Mouse (Mus musculus) heart, embryonic 16.5 days (tissue): ENCODE measurements at regions not wholly inside any gene's neighbourhood (a gene's known extent, or its start where the extent isn't known, plus 50 kb on each side); places are given as distances from the start of the nearest gene placed in this dataset.

ENCODE experiments used
- ATAC-seq: fragments of 200-750 bp; cut with Nextera tagmentation; replicated peaks from 2 replicates; pipeline ENCODE4 v1.8.0; 2017; ENCODE audit warnings: moderate number of reproducible peaks; ENCODE audit not compliant: insufficient read depth, low FRiP score; ENCODE audit errors: extremely low read depth
- H3K27ac ChIP-seq: fragments of 300-500 bp; sonication (generic); 2 replicates; pipeline ENCODE4 v1.5.1; 2014; ENCODE audit warnings: mild to moderate bottlenecking, low read length, control low read depth, moderate library complexity
- H3K27me3 ChIP-seq: fragments of 300-500 bp; sonication (generic); 2 replicates; pipeline ENCODE4 v1.6.1; 2014; ENCODE audit warnings: low read length, mixed read lengths; ENCODE audit not compliant: control insufficient read depth, insufficient read depth
- H3K36me3 ChIP-seq: fragments of 300-500 bp; sonication (generic); 2 replicates; pipeline ENCODE4 v1.6.1; 2014; ENCODE audit not compliant: control insufficient read depth, insufficient read depth
- H3K4me1 ChIP-seq: fragments of 300-500 bp; sonication (generic); 2 replicates; pipeline ENCODE4 v1.6.1; 2014; ENCODE audit warnings: low read length, mixed read lengths; ENCODE audit not compliant: control insufficient read depth, insufficient read depth
- H3K4me2 ChIP-seq: fragments of 300-500 bp; sonication (generic); 2 replicates; pipeline ENCODE4 v1.6.1; 2014; ENCODE audit warnings: low read depth, mild to moderate bottlenecking, control low read depth, low read length
- H3K4me3 ChIP-seq: fragments of 300-500 bp; sonication (generic); 2 replicates; pipeline ENCODE4 v1.5.1; 2014; ENCODE audit warnings: mild to moderate bottlenecking, control low read depth, low read length
- H3K9ac ChIP-seq: fragments of 300-500 bp; sonication (generic); 2 replicates; pipeline ENCODE4 v1.6.1; 2014; ENCODE audit warnings: low read length, control low read depth
- H3K9me3 ChIP-seq: fragments of 300-500 bp; sonication (generic); replicated peaks from 2 replicates; pipeline ENCODE4 v1.6.1; 2016; ENCODE audit warnings: low read length; ENCODE audit not compliant: control insufficient read depth
- WGBS: fragments of 180-500 bp; shearing (Covaris S2); extraction: QIAGEN DNeasy Blood & Tissue Kit; methylation state at CpG from one replicate; pipeline ENCODE4 v1.1.7; 2014; 5-methylcytosine and 5-hydroxymethylcytosine counted together

- WGBS, result 6% methylated on average over 13 of the region's 13 CpGs
- H3K4me1 ChIP-seq, result peaks cover 16% of the 10 kb centered on the region
- no peak overlapping the region for H3K9ac ChIP-seq
- no peak overlapping the region for H3K27ac ChIP-seq
- H3K4me3 ChIP-seq, result peak overlapping the region; percentile 62
- H3K4me2 ChIP-seq, result peak overlapping the region; percentile 91
- H3K27me3 ChIP-seq, result peaks cover 48% of the 10 kb centered on the region
- ATAC-seq, result no peak
- H3K9me3 ChIP-seq, result no peaks in the 10 kb centered on the region
- no peaks in the 10 kb centered on the region for H3K36me3 ChIP-seq
These were observed 127.1 kb upstream of the Dpyd start for GRCm38 (mm10) chr3:118434847-118435246.

- Histone ChIP-seq H3K9ac (no peak overlapping the region), H3K4me3 (peak overlapping the region; percentile 62; the same call in 1 of the 2 replicates), H3K4me2 (peak overlapping the region; percentile 91), H3K9me3 (no peaks in the 10 kb centered on the region), H3K27me3 (peaks cover 44% of the 10 kb centered on the region), H3K4me1 (peaks cover 16% of the 10 kb centered on the region), H3K36me3 (no peaks in the 10 kb centered on the region), H3K27ac (no peak overlapping the region)
- 11% methylated on average over 9 of the region's 9 CpGs for WGBS
- no peak for ATAC-seq
These were observed 126.7 kb upstream of the Dpyd start for GRCm38 (mm10) chr3:118435248-118435647.

- H3K4me2 ChIP-seq, result no peak overlapping the region
- H3K9ac ChIP-seq, result no peak overlapping the region
- no peak overlapping the region for H3K27ac ChIP-seq
- H3K9me3 ChIP-seq, result no peaks in the 10 kb centered on the region
- no peaks in the 10 kb centered on the region for H3K4me1 ChIP-seq
- no peaks in the 10 kb centered on the region for H3K27me3 ChIP-seq
- WGBS, result 46% methylated on average over 8 of the region's 8 CpGs
- no peak for ATAC-seq
- no peaks in the 10 kb centered on the region for H3K36me3 ChIP-seq
- no peak overlapping the region for H3K4me3 ChIP-seq
These were observed 118.1 kb upstream of the Dpyd start for GRCm38 (mm10) chr3:118443742-118444332.

GRCm38 (mm10) chr3:118445360-118445759, 116.6 kb upstream of the Dpyd start:
- no peak overlapping the region for H3K4me2 ChIP-seq
- no peak for ATAC-seq
- H3K27ac ChIP-seq, result no peak overlapping the region
- no peak overlapping the region for H3K9ac ChIP-seq
- H3K4me1 ChIP-seq, result no peaks in the 10 kb centered on the region
- H3K4me3 ChIP-seq, result no peak overlapping the region
- WGBS, result 75% methylated on average over 4 of the region's 4 CpGs
- H3K36me3 ChIP-seq, result no peaks in the 10 kb centered on the region
- H3K27me3 ChIP-seq, result no peaks in the 10 kb centered on the region
- no peaks in the 10 kb centered on the region for H3K9me3 ChIP-seq

GRCm38 (mm10) chr3:118459636-118460035, 102.3 kb upstream of the Dpyd start:
- Histone ChIP-seq H3K27me3 (no peaks in the 10 kb centered on the region), H3K9ac (no peak overlapping the region), H3K9me3 (no peaks in the 10 kb centered on the region), H3K4me1 (no peaks in the 10 kb centered on the region), H3K4me3 (no peak overlapping the region), H3K4me2 (no peak overlapping the region), H3K36me3 (no peaks in the 10 kb centered on the region), H3K27ac (no peak overlapping the region)
- no peak for ATAC-seq
- 83% methylated on average over 2 of the region's 2 CpGs for WGBS

GRCm38 (mm10) chr3:118465611-118466010, 96.3 kb upstream of the Dpyd start:
- ATAC-seq, result no peak
- Histone ChIP-seq H3K36me3 (no peaks in the 10 kb centered on the region), H3K27ac (no peak overlapping the region)

GRCm38 (mm10) chr3:118472215-118472799, 89.6 kb upstream of the Dpyd start:
- Histone ChIP-seq H3K27me3 (no peaks in the 10 kb centered on the region), H3K4me1 (no peaks in the 10 kb centered on the region), H3K4me2 (no peak overlapping the region), H3K9me3 (no peaks in the 10 kb centered on the region), H3K4me3 (no peak overlapping the region), H3K27ac (no peak overlapping the region), H3K36me3 (no peaks in the 10 kb centered on the region), H3K9ac (no peak overlapping the region)
- WGBS, result 81% methylated on average over 10 of the region's 10 CpGs
- ATAC-seq, result no peak

More at GRCm38 (mm10) chr3:118465611-118466010, 96.3 kb upstream of the Dpyd start:
- Histone ChIP-seq H3K4me3 (no peak overlapping the region), H3K9ac (no peak overlapping the region), H3K27me3 (no peaks in the 10 kb centered on the region), H3K9me3 (no peaks in the 10 kb centered on the region), H3K4me2 (no peak overlapping the region), H3K4me1 (no peaks in the 10 kb centered on the region)
- WGBS, result 83% methylated on average over 2 of the region's 2 CpGs

GRCm38 (mm10) chr3:118478065-118478464, 83.9 kb upstream of the Dpyd start:
- Histone ChIP-seq H3K4me2 (no peak overlapping the region), H3K27me3 (no peaks in the 10 kb centered on the region), H3K4me1 (no peaks in the 10 kb centered on the region), H3K9ac (no peak overlapping the region), H3K36me3 (no peaks in the 10 kb centered on the region), H3K9me3 (no peaks in the 10 kb centered on the region), H3K4me3 (no peak overlapping the region), H3K27ac (no peak overlapping the region)
- ATAC-seq, result no peak
- 83% methylated on average over 8 of the region's 8 CpGs for WGBS

- Histone ChIP-seq H3K4me2 (no peak overlapping the region), H3K27me3 (no peaks in the 10 kb centered on the region), H3K9ac (no peak overlapping the region), H3K4me1 (no peaks in the 10 kb centered on the region), H3K36me3 (no peaks in the 10 kb centered on the region), H3K9me3 (no peaks in the 10 kb centered on the region), H3K4me3 (no peak overlapping the region), H3K27ac (no peak overlapping the region)
- ATAC-seq, result no peak
- 64% methylated on average over 8 of the region's 8 CpGs for WGBS
These were observed 81.2 kb upstream of the Dpyd start for GRCm38 (mm10) chr3:118480515-118481248.
